Mouse (Mus musculus): ENCODE data around the gene Pitpnc1.

Gene Pitpnc1

DNA sequence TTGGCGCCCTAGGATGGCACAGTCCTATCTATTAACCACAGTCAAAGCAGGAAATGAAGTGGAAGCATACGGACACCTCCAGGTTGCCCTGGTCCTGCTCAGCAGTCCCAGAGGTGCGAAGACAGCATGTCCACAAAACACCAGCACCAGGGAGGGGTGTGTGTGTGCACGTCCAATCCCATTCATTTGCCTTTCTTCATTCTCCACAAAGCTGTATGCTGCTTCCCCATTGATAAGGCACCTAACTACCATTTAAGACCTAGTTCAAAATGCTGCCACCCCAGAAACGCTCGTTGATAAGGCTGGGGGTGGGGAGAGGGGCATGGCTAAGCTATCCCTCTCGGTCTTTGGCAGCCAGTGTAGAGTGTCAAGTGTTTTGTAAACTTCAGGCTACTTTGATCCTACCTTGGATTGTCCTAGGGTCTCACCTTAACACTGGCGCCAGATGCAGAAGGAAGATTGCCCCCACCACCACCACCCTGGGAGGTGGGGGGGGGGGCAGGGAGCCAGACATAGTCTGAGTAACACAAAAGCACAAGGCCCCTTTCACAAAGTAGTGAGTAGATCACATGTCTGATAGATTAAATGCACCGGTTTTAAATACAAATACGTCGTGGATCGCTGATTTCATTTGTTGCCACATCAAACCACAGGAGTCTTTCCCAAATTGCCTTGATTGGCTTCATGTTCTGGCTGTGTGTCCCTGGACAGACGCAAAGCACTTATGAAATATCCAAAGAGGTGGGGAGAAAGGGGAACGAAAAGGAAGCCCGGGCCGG, 2.1 kb downstream of the Pitpnc1 start:
- no peak for DNase-seq (ENCODE audit: low spot score)

DNA sequence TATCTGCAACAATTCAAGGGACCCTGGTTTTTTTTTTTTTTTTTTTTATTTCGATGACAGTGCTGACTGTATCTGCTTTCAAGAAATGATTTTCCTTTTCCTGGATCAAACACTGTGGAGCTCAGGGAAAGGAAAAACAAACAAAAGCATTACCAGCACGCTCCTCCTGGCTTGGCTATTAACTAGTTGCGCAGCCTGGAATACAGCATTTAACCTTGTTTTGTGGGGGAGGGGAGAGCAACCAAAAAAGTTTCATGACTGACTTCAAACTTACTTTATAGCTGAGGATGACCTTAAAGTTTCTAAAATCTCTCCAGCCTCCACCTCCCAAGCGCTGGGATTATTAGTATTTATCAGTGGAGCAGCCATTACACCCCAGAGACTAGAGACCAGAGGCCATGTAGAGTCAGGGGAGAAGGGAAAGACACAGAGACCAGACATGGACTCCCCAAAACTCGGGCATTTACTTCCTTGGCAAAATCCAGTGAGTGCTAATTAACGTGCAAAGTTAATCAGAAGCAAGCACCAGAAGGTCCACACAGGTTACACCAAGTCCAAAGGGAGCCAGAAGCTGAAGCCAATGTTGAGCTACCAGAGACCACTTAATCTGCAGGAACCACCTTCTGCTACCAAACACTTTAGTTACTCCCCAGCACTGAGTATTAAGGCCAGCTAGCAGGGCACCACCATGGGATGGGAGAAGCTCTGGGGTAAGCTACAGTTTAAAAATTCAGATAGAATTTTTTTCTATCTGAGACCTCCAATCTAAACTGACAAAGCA, 3.7 kb downstream of the Pitpnc1 start:
- DNase-seq (ENCODE audit: low spot score) = no peak

DNA sequence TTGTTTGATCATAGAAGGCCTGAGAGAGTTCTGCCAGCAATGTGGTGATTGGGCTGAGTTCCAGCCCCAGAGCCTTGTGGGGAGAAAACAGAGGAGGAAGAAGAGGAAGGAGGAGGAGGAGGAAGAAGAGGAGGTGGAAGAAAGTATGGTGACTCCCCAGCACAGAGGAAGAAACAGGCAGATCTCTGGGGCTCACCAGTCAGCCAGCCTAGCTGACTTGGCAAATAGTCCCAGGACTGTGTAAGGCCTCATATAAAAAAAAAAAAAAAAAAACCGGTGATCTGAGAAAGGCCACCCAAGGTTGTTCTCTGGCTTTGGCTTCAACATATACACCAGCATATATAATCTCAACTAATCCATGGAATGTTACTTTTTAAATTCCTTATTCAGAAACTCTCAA, 4.5 kb downstream of the Pitpnc1 start:
- DNase-seq (ENCODE audit: low spot score) = no peak

DNA sequence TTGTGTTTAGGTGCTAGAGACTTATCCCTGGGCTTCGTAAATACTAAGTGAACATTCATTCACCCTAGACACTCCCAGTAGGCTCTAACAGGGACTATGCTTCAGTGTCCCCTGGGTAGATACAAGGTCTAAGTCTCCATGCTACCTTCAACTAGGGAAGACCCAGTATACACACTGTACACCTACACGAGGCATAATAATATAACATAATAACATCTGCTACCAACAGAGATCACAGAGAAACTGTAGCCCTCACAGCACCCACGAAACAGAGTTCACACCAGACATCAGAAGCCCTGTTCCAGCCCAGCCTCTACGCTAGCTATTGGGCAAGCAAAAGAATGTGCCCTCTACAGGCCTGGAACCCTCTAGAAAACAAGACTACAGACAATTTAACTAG, 5.5 kb downstream of the Pitpnc1 start:
- no peak for DNase-seq (ENCODE audit: low spot score)

DNA sequence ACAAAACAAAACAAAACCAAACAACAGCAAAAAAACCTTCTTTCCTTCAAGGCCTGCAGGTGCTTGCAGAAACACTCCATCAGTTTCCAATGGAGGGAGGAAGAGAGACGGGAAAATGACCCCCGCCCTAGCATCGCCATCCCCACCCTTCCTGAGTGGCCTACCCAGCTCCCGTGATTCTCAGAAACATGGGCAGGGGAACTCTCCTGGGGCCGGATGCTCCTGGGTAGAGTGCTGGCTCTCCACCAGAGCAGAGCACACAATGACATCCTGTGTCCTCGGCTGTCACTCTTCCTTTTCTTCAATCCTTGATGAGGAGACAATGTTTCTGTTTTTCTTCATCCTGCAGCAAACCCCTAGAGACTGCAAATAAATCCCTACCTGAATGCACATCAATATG, 6.4 kb downstream of the Pitpnc1 start:
- DNase-seq (ENCODE audit: low spot score) = no peak

DNA sequence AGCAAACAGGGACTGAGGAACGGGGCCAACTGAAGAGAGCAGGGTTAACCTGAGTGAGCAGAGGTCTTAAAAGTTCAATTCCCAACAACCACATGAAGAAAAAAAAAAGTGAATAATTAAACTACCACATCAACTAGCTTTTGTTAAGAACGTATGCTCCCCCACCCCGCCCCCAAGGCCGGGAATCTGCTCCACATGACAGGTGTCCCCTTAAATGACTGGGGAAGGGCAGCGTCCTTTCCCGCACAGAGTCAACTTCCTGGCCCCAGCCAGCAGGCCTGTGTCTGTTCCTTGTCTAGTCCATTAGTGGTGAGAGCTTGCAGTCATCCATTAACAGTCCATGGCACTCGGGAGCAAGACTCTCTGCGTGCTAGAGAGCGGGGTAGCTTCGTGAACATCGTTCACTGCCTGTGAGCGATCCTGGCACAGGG, 7.2 kb downstream of the Pitpnc1 start:
- no peak for DNase-seq (ENCODE audit: low spot score)

DNA sequence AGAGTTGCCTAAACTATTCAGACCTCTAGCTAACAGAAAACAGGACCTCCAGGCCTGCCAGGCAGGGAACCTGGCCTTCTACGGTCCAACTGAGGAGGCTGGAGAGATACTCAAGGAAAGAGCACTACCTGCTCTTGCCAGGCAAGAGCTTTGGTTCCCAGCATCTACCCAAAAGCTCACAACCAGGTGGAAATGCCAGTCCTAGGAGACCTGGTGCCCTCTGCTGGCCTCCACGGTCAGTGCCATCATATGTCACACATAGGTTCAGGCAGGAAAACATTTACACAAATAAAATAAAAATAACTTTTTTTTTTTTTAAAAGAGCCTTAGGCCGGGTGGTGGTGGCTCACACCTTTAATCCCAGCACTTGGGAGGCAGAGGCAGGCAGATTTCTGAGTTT, 8.0 kb downstream of the Pitpnc1 start:
- no peak for DNase-seq (ENCODE audit: low spot score)

DNA sequence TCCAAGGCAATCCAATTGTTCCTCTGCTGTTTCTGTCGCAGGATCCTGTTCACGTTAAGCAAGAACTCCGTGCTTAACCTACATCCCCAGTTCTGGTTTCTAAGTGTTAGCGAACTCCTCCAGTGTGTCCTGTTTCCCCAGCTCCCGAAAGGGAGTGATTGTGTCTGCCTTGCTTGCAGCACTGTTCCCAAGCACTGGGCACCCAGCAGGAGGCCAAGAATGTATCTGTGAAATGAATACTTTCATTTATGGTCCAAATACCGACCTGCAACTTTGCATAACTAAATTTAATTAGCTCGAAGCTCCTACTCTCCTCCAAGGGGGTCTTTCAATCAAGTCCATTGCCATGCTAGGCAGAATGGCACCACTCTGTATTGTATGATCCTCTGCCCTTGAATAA, 10.7 kb downstream of the Pitpnc1 start:
- DNase-seq (ENCODE audit: low spot score) = no peak

DNA sequence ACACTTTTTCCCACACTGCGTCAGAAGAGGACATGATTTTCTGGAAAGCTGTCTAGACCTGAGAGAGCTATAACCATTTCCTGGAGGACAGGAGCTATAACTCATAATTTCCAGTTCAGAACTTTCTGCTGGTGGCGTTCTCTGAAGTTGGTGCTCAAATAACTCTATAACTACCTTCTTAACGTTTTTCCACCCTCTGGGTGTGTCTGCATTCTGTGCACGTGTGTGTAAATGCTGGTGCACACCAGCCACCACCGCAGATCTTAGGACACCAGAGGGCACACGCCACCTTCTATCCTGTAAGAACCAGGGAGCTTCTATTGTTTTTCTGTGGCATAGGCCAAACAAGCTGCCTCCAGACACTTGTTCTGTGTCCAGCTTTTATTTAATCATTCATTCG, 11.5 kb downstream of the Pitpnc1 start:
- no peak for DNase-seq (ENCODE audit: low spot score)

DNA sequence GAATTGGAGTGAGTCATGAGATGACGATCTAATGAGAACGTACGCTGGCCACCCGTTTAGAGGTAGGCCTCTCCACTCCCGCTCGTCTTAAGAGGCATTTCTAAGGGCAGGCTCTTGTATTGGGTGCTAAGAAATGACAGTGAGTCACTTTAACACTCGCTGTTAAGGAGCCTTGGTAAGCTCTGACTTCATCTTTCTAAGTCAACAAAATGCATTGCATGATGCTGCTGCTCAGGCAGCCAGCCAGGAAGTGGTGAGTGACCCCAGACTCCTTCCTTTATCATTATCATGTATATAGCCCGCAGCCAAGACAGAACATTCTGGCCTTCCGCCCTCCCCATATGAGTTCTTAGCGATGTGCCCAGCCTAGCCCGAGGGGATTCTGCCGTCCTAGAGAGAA, 12.2 kb downstream of the Pitpnc1 start:
- DNase-seq (ENCODE audit: low spot score) = no peak

DNA sequence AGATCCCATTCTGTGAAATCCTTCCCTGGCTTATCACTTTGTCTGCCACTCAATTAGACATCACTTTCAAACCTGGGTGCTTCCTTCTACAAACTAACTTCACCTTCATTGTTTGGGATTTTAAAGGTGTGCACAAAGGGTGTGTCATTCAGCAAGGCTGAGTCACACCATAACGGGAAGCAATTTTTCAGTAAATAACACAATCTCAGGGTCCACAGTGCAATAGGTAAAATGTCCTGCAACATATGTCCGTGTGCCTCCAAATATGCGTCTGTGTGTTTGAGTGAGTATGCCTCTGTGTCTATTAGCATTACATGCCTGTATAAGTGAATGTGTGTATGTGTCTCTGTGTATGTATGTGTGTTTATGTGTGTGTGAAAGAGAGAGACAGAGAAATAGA, 13.2 kb downstream of the Pitpnc1 start:
- no peak for DNase-seq (ENCODE audit: low spot score)

DNA sequence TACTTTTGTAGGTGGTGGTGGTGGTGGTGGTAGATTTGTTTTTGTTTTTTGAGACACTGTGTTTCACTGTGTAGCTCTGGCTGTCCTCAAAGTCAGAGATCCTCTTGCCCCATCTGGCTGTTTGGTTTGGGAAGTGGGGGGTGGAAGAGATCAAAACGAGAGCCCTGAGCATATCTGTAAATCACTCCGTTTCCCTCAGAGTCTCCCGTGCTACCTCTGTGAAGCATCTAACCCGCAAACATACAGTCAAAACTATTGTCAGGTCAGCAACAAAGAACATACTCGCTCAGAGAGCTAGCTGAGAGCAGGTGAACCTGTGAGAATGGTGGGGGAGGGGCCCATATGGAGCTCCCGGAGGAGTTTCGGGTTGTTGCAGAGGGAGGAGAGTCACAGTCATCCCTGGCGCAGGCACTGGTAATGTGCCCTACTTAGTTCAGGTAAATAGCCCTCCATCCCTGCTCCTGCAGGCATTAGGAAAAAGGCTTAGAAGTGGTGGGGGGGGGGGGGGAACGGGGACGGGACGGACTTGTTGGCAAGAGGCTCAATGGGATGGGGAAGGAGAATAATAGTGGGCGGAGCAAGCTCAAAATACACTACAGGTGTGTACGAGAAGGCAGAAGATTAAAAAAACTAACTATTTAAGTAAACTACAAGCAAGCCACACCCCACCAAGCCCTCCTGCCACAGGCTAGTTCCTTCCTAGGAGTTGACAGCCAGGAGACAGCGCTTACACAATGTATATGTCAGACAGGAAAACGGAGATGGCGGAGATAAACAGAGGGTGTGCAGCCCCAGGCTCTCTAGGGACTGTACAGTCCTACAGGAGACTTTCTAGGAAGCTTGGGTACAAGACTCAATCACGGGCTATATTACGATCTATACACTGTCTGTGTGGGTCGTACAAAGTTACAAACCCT, 15.7 kb downstream of the Pitpnc1 start:
- no peak for DNase-seq (ENCODE audit: low spot score)

DNA sequence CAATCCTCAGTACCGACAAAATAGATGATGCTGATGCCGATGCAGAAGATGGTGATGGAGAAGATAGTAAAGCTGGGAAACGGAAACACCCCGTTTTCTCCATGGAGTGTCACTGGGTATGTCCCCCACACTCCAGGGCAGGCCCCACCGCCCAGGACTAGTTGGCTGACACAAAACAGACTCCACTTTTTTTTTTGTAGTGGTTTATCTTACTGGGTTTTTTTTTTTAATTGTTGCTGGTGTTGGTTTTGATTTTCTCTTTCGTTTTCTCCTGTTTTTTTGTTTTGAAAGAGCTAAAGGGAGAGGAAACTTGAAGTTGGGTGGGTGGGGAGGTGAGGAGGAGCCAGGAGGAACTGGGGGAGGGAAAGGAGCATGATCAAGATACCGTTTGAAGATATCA, 18.4 kb downstream of the Pitpnc1 start:
- DNase-seq (ENCODE audit: low spot score) = no peak

DNA sequence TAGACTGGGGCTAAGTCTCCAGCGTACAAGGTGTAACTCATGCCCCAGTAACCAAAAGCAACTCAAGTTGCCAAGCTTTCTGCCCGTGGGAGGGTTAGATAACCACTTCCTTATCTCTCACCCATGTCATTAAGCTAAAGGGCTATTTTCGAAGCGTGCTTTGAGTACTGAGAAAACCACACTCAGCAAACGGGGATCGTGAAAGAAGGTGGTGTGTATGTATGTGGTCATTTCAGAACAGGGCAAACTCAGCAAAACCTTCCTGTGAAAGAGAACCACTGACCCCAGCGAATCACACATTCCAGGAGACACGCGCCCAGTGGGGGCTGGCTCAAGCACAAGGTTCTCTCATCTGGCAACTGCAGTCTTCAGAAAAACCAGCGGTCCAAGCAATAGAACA, 19.4 kb downstream of the Pitpnc1 start:
- no peak for DNase-seq (ENCODE audit: low spot score)

DNA sequence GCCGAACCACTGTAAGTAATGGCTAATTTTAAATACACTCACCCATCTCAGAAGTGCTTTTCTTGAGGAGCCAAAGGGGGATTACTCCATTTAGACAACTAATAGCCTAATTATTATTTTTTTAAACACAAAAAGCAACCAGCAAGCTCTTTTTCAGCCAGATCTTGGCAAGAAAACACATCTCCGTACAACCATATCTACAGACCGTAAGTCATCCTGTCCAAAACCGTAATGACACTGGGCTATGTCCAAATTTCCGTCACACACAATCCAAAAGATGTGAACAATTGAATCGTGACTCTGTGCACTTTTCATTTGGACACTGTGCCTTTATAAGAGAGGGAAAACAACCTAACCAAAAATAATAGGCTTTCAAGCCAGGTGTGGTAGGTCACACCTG, 20.4 kb downstream of the Pitpnc1 start:
- no peak for DNase-seq (ENCODE audit: low spot score)

DNA sequence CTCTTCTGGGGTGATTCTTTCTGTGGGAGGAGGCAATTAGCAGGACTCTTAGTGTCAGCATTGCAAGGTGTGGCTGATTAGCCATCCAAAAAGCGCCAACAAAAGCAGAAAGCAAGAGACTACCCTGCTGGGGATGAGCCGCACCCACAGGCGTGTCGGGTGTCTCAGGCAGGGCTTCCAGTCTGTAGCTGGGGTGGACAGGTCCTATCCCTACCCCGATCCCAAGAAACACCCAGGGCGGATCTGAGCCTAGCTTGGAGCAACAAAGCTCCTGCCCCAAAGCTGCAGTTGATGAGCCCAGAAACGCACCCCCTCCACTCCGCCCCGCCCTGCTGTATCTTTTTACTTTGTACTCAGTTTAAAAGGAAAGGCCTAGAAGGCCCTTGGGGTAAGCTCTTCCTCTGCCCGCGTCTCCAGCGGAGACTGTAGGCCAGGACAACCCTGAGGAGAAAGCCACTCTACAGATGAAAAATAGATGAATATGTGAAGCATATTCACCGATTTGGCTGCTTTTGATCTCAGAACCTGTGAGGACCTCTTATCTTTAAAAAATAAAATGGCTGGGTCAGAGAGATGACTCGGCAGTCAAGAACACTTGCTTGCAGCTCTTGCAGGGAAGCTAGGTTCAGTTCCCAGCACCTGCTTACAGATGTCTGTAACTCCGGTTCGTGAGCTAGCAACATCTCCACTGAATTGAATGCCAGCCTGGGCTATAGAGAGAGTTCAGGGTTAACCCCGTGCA, 21.2 kb downstream of the Pitpnc1 start:
- DNase-seq (ENCODE audit: low spot score) = no peak

DNA sequence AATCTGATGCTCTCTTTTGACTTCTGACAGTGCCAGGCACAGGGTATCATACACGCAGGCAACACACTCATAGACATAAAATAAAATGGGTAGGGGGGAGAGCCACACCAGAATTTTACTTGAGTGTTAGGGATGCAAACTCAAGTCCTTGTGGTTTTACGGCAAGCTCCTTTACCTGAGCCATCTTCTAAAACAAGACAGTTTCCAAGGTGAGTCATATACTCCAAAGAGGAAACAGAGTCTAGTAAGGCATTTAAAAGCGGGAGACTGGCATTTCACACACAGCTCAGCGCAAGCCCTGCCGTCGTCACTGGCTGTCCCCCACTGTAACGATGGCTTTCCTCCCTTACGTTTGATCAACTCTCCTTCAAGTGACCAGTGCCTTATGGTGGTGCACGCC, 22.6 kb downstream of the Pitpnc1 start:
- no peak for DNase-seq (ENCODE audit: low spot score)

DNA sequence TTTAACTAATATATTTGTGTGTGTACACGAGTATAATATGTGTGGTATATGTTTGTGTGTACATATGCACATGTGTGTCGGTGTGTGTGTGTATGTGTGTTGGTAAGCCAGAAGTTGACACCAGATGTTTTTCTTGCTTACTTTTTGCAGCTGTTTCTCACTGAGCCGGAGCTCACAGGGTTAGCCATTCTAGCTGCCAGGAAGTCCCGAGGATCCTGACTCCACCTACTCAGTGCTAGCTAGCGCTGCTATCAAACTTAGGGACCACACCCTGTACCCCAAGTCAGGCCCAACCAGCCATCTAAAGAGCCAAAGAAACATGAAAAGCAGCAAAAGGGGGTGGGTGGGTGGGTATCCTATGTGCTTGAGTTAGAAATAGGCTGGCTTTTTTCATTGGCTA, 23.1 kb downstream of the Pitpnc1 start:
- no peak for DNase-seq (ENCODE audit: low spot score)

DNA sequence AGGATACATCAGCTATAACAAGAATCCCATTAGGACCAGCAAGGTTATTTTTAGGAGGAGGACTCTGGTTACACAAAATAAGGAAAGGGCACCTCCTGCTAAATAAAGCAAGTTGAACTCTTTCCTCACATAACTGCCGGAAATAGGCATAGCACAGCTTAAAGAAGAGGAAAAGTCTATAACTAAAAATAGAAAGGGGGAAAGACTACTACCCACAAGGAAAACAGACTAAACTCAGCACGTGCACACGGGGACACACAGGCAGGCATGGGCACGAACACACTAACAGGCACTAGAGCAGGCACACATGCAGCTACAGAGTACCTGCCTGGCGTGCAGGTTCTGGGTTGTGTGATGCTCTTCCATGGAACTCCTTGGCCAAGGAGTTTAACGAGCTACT, 23.8 kb downstream of the Pitpnc1 start:
- no peak for DNase-seq (ENCODE audit: low spot score)

DNA sequence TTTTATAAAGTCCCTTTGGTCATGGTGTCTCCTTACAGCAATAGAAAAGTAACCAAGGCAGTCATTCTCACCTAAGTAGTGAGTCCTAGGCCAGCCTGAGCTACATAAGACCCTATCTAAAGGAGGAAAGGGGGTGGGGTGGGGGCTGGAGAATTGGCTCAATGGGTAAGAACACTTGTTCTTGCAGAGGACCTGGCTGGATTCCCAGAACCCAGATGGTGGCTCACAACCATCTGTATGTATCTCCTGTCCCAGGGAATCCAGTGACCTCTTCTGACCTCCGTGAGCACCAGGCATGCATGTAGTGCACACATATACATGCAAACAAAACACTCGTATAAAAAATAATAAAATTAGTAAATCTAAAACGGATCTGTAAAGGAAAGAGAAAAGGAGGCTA, 24.8 kb downstream of the Pitpnc1 start:
- no peak for DNase-seq (ENCODE audit: low spot score)

DNA sequence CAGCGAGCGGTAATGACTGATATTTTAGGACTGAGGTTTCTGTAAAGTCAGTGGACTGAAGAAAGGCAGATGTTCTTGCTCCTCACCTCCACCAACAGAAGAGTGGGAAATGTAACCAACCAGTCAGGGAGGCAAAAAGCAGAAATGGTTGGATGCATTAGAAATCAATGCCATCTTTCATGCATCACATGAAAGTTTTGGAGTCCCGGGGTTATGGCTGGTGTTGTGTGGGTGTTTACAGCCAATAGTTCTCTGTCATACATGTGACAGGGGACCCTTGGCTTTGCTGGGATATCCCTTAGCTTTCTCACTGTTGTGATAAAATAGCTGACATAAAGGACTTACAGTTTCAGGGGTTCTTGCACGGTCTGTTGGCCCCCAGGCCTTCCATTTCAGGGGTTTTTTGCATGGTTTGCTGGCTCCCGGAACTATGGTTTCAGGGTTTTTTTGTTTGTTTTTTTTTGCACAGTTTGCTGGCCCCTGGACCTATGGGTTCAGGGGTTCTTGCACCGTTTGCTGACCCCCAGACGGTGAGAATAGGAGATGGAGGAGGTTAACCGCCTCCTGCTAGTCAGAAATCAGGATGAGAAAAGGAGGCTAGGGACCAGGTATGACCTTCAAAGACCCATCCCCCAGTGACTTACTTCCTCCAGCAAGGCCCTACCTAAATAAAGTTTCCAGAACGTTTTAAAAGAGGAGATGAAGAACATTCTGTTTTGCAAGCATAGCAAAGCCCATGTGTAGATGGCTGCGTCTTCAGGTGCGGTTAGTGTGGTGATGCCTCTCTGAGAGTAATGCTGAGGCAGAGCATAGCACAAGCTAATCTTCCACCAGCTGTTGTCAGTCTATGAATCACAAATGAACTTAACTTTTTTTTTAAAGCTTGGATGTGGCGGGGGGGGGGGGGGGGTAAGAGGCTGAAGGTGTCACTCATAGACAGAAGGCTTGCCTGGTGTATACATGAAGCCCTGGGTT, 27.1 kb downstream of the Pitpnc1 start:
- DNase-seq (ENCODE audit: low spot score) = no peak

All from embryo, embryonic 10 days (tissue).